Mouse (Mus musculus) fibroblast of lung, adult 2 months (primary cell): Measurements from ENCODE around the gene Hoxd13.

ENCODE experiments used
- DNase-seq: peaks from one replicate; pipeline ENCODE4 v3.0.0-alpha.2; 2011; ENCODE audit warnings: low read depth

The Hoxd13 gene

GRCm38 (mm10) chr2:74667842-74668357 lies at the start of gene Hoxd13:
Hoxd13 (plus strand) TSS chr2:74668310.
- no peak for DNase-seq

GRCm38 (mm10) chr2:74619676-74620246 lies 48.3 kb upstream of the Hoxd13 start:
- no peak for DNase-seq

- DNase-seq, result no peak
Measured at GRCm38 (mm10) chr2:74620368-74620767, 47.7 kb upstream of the Hoxd13 start.

GRCm38 (mm10) chr2:74635412-74635811 lies 32.7 kb upstream of the Hoxd13 start:
- no peak for DNase-seq

- DNase-seq, result no peak
Measured at GRCm38 (mm10) chr2:74642431-74642830, 25.7 kb upstream of the Hoxd13 start.

- DNase-seq, result no peak
Measured at GRCm38 (mm10) chr2:74645631-74646030, 22.5 kb upstream of the Hoxd13 start.

- DNase-seq, result no peak
Measured at GRCm38 (mm10) chr2:74647082-74647864, 20.8 kb upstream of the Hoxd13 start.

- no peak for DNase-seq
Measured at GRCm38 (mm10) chr2:74652996-74653340, 15.1 kb upstream of the Hoxd13 start.

- no peak for DNase-seq
Measured at GRCm38 (mm10) chr2:74653781-74654535, 14.2 kb upstream of the Hoxd13 start.

GRCm38 (mm10) chr2:74654743-74655419 lies 13.2 kb upstream of the Hoxd13 start:
- DNase-seq, result no peak

GRCm38 (mm10) chr2:74655420-74655781 lies 12.7 kb upstream of the Hoxd13 start:
- no peak for DNase-seq

GRCm38 (mm10) chr2:74655821-74656631 lies 12.1 kb upstream of the Hoxd13 start:
- DNase-seq, result no peak

GRCm38 (mm10) chr2:74656632-74657021 lies 11.5 kb upstream of the Hoxd13 start:
- DNase-seq, result no peak

GRCm38 (mm10) chr2:74657251-74658023 lies 10.7 kb upstream of the Hoxd13 start:
- DNase-seq, result no peak

GRCm38 (mm10) chr2:74658024-74658666 lies 10.0 kb upstream of the Hoxd13 start:
- DNase-seq, result no peak

GRCm38 (mm10) chr2:74658667-74659371 lies 9.3 kb upstream of the Hoxd13 start:
- no peak for DNase-seq

GRCm38 (mm10) chr2:74659507-74660005 lies 8.6 kb upstream of the Hoxd13 start, which contains the start of gene Evx2:
Evx2 (minus strand) TSS chr2:74659557.
- DNase-seq, result no peak

GRCm38 (mm10) chr2:74660421-74661375 lies 7.4 kb upstream of the Hoxd13 start:
- DNase-seq, result no peak
